Comparison of ENCODE assay signal across 9 mouse cellular contexts in the genomic region with DNA sequence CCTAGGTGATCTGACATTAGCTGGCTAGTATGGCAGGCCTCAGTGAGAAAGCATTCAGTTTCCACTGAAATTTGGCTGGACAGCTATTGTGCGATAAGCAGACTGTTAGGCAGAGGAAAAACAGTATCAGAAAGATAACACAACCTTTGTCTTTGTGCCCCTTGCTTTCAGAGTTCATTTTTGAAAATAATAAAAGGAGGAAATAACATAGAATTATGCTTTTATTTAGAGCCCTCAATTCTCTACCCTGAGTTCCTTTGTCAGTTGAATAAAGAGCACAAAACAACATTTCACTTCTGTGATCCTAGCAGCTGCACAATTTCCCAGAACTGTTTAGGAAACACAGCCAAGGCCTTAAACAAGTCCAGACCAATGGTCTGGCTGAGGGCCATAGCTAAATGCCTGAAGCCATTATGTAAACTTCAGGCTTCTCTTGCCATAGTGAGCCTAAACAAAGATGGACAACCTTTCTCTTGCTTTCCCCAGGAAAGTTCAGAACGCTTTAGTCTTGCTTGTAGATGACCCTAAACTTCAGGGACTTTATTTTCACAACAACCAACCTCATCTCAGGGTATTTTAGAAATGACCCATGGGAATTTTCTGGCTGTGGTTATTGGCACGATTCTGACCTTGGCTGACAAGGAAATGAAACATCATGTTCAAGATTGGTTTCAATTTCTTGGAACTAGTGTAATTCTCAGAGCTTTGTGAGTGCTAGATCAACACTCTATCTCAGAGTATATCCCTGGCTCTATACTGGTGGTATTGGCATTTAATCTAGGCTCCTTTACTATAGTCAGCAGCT. TPM values are rescaled to one million over a fixed set of nuclear protein-coding genes. Genes with fewer than 3 reads are reported as not detected.
DNase-seq lines count a peak whose midpoint lies in the region; ATAC-seq and TF ChIP-seq lines count a peak whose summit lies in the region.
"Had no signal": no experiment of that assay in that cellular context is flagged by ENCODE, and none has a peak within 500 bp of the region (broad histone marks: within the 10 kb centered on the region; RNA-seq: fewer than 3 reads in every experiment).

No protein-coding gene starts in this region.

- no peak overlapping the region for H3K4me3 ChIP-seq in thymus, adult 2 months (ENCODE audit: control insufficient read depth, insufficient read depth, low read length)
- no peak overlapping the region for H3K4me3 ChIP-seq in liver, postnatal 0 days (ENCODE audit: low read depth, low read length)
- H3K4me3 ChIP-seq: erythroblast, embryonic 14.5 days had no signal

- 31% methylated on average over 3 of the region's 3 CpGs for WGBS in thymus, adult 2 months
- 17% methylated on average over 3 of the region's 3 CpGs for WGBS in liver, postnatal 0 days (ENCODE audit: insufficient replicate concordance)

- no peaks in the 10 kb centered on the region for H3K27me3 ChIP-seq in thymus, adult 2 months (ENCODE audit: control insufficient read depth, insufficient read depth, low read length)
- H3K27me3 ChIP-seq in liver, postnatal 0 days (ENCODE audit: insufficient read depth, low read length): no peaks in the 10 kb centered on the region

- peak overlapping the region; percentile 21 for H3K9ac ChIP-seq in liver, postnatal 0 days (replicated peaks)

- H3K4me2 ChIP-seq in liver, postnatal 0 days (ENCODE audit: low read depth, low read length): peak overlapping the region; percentile 22

- peaks cover 36% of the 10 kb centered on the region for H3K4me1 ChIP-seq in thymus, adult 2 months (replicated peaks; ENCODE audit: control insufficient read depth, insufficient read depth, low read length)
- peaks cover 55% of the 10 kb centered on the region for H3K4me1 ChIP-seq in liver, postnatal 0 days (ENCODE audit: insufficient read depth)

- no peak for DNase-seq in thymus, adult 2 months
- no peak for DNase-seq in thymus, postnatal 25 days
- DNase-seq in induced T-regulatory cell, adult 2 months (ENCODE audit: low read depth): peak; percentile 78
- no peak for DNase-seq in liver, postnatal 0 days
- peak; percentile 67 to 75 for DNase-seq in urinary bladder, postnatal 36 days (ENCODE audit: low spot score in 2 of 2)
- no peak for DNase-seq in T-cell, adult 2 months (ENCODE audit: low spot score)
- DNase-seq in right cerebral cortex, postnatal 25 days: no peak

- no peak for TF ChIP-seq CTCF in thymus, adult 2 months (IDR thresholded peaks at IDR 0.05; ENCODE audit: borderline replicate concordance, control insufficient read depth, extremely low read depth, insufficient read depth, low read length, poor library complexity)
- no peak for TF ChIP-seq CTCF in liver, postnatal 0 days (IDR thresholded peaks at IDR 0.05; ENCODE audit: low read depth)

- 0 out of 2 replicates have a peak, but pooled peaks cover 4% of the 10 kb centered on the region for H3K36me3 ChIP-seq in thymus, adult 2 months (ENCODE audit: control insufficient read depth, insufficient read depth, low read length)
- no peaks in the 10 kb centered on the region for H3K36me3 ChIP-seq in liver, postnatal 0 days (replicated peaks; ENCODE audit: insufficient read depth, low read length)

- H3K27ac ChIP-seq in thymus, adult 2 months (ENCODE audit: control insufficient read depth, insufficient read depth, low read length): peak overlapping the region; percentile 68; the same call in 1 of the 2 replicates
- H3K27ac ChIP-seq in liver, postnatal 0 days (ENCODE audit: low read depth): peak overlapping the region; percentile 92

- TF ChIP-seq EP300 in liver, postnatal 0 days (IDR thresholded peaks at IDR 0.05; ENCODE audit: low read depth): peak; percentile 63

- no peaks in the 10 kb centered on the region for H3K9me3 ChIP-seq in liver, postnatal 0 days (ENCODE audit: low read length)

- no peak for TF ChIP-seq POLR2A in thymus, adult 2 months (IDR thresholded peaks at IDR 0.05; ENCODE audit: control insufficient read depth, extremely low read depth, insufficient read depth, low read length, poor library complexity)

- ATAC-seq in erythroblast, adult 5-6 weeks (replicated peaks; ENCODE audit: low FRiP score, poor library complexity, severe bottlenecking): peak; percentile 38; the same call in 1 of the 2 replicates
- ATAC-seq in liver, postnatal 0 days: peak; percentile 40

RNA-seq across cellular contexts. Expression of gene Cd69, which starts 45.3 kb away (rescaled TPM):
- 18.0 and 22.0 TPM in 2 replicates for polyA plus RNA-seq in thymus, adult 2 months (2012; rRNA removed)
- 4.2 and 17.3 TPM in 2 replicates for total RNA-seq in erythroblast, adult 5-6 weeks (2015; ENCODE audit: low replicate concordance)
- 2.6 and 3.7 TPM in 2 replicates for total RNA-seq in erythroblast, adult 5-6 weeks (2017; ENCODE audit: low replicate concordance)
- 1.0 and 1.5 TPM in 2 replicates for polyA plus RNA-seq in liver, postnatal 0 days (2015; fragmentation: Nextera tagmentation; extraction: Ambion mirVana)

RNA-seq across cellular contexts. Expression of gene Clec2d, which starts 49.6 kb away (rescaled TPM):
- 43.1 and 91.5 TPM in 2 replicates for polyA plus RNA-seq in thymus, adult 2 months (2012; rRNA removed)
- 4.2 and 9.0 TPM in 2 replicates for total RNA-seq in erythroblast, adult 5-6 weeks (2015; ENCODE audit: low replicate concordance)
- 37.6 and 44.3 TPM in 2 replicates for total RNA-seq in erythroblast, adult 5-6 weeks (2017; ENCODE audit: low replicate concordance)
- polyA plus RNA-seq in liver, postnatal 0 days (2015; fragmentation: Nextera tagmentation; extraction: Ambion mirVana): 2.3 and 3.0 TPM in 2 replicates
- polyA plus RNA-seq: erythroblast, embryonic 14.5 days had no signal

Comparison
In these comparisons a context has a peak if more than half of its experiments do, and no peak if none do; other contexts are left out.
1. DNase-seq: peak in induced T-regulatory cell, adult 2 months (single experiment) and urinary bladder, postnatal 36 days (2 of 2); none in thymus, adult 2 months (single experiment), thymus, postnatal 25 days (single experiment), liver, postnatal 0 days (single experiment), T-cell, adult 2 months (single experiment) and right cerebral cortex, postnatal 25 days (single experiment).
2. RNA of gene Clec2d, which starts 49.6 kb away (polyA plus RNA-seq): 43.1 to 91.5 TPM in thymus, adult 2 months; 2.3 to 3.0 TPM in liver, postnatal 0 days; every median in the first group is over 10 times any median in the second.